Mouse (Mus musculus) olfactory bulb, adult 2 months (tissue): ENCODE results near the gene Nfib.

ENCODE experiments used
- CTCF ChIP-seq: fragments of 200-500 bp; IDR thresholded peaks from 2 replicates; pipeline ENCODE4 v1.5.1; 2012; ENCODE audit warnings: low read depth, mild to moderate bottlenecking, low read length, moderate library complexity; ENCODE audit not compliant: insufficient read depth
- POLR2A ChIP-seq: fragments of 200-500 bp; IDR thresholded peaks from 2 replicates; pipeline ENCODE4 v1.6.1; 2012; ENCODE audit warnings: mild to moderate bottlenecking, low read depth, low read length, moderate library complexity; ENCODE audit not compliant: insufficient read depth

DNA sequence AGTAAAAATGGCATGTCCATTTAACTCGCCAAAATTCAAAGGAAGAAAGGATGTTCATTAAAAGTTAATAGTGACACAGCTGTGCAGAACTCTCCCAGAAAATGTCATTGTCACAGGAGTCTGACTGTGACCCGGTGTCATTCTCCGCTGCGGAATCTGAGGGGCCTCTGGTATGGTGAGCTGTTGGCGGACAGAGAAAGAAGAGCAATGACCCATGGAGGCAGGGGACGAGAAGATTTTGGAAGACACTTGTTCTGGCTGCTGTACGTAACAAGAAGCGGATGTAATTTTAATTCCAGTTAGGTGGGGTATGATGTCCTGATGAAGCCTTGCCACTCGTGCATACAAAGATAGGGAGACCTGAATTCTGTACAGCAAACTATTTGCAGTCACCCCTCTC, 120.0 kb downstream of the Nfib start:
- TF ChIP-seq POLR2A (no peak), CTCF (no peak)
